Mouse (Mus musculus): ENCODE results near the gene Ttc19. TPM values are rescaled to one million over a fixed set of nuclear protein-coding genes. Genes with fewer than 3 reads are reported as not detected.

Gene Ttc19
- polyA plus RNA-seq, 1 experiment = 6.2 TPM

Other genes starting within 250 kb of the Ttc19 start
- 17.3 and 24.6 TPM in 2 replicates for gene Adora2b, start 32.5 kb upstream of the Ttc19 start, polyA plus RNA-seq (2012; rRNA removed)
- 3.3 and 6.9 TPM in 2 replicates for gene Zswim7, start 98 bp upstream of the Ttc19 start, polyA plus RNA-seq (2012; rRNA removed)
- 4.5 and 5.3 TPM in 2 replicates for gene Pigl, start 177.0 kb downstream of the Ttc19 start, polyA plus RNA-seq (2012; rRNA removed)
- 80.7 and 92.5 TPM in 2 replicates for gene Ncor1, start 177.1 kb downstream of the Ttc19 start, polyA plus RNA-seq (2012; rRNA removed)